Mouse (Mus musculus) neural tube, embryonic 15.5 days (tissue): ENCODE results near the gene Psmd9. TPM values are rescaled to one million over a fixed set of nuclear protein-coding genes. Genes with fewer than 3 reads are reported as not detected.
A peak's percentile ranks its signal among the peaks of the same experiment; 100 is the strongest.

Experiments
- ATAC-seq: fragments of 200-750 bp; cut with Nextera tagmentation; 2 replicates; pipeline ENCODE4 v1.8.0; 2017; ENCODE audit warnings: mild to moderate bottlenecking, moderate TSS enrichment, moderate library complexity; ENCODE audit not compliant: low FRiP score
- H3K27ac ChIP-seq: fragments of 300-500 bp; sonication (generic); replicated peaks from 2 replicates; pipeline ENCODE4 v1.5.1; 2015; ENCODE audit warnings: mild to moderate bottlenecking, inconsistent platforms
- H3K27me3 ChIP-seq: fragments of 300-500 bp; sonication (generic); replicated peaks from 2 replicates; pipeline ENCODE4 v1.6.1; 2015; ENCODE audit warnings: inconsistent platforms
- H3K36me3 ChIP-seq: fragments of 300-500 bp; sonication (generic); 2 replicates; pipeline ENCODE4 v1.6.1; 2015; ENCODE audit warnings: inconsistent platforms
- H3K4me1 ChIP-seq: fragments of 300-500 bp; sonication (generic); 2 replicates; pipeline ENCODE4 v1.6.1; 2015; ENCODE audit warnings: inconsistent platforms
- H3K4me2 ChIP-seq: fragments of 300-500 bp; sonication (generic); 2 replicates; pipeline ENCODE4 v1.6.1; 2015; ENCODE audit warnings: inconsistent platforms, mild to moderate bottlenecking, moderate library complexity
- H3K4me3 ChIP-seq: fragments of 300-500 bp; sonication (generic); replicated peaks from 2 replicates; pipeline ENCODE4 v1.5.1; 2015; ENCODE audit warnings: mild to moderate bottlenecking, inconsistent platforms
- H3K9ac ChIP-seq: fragments of 300-500 bp; sonication (generic); replicated peaks from 2 replicates; pipeline ENCODE4 v1.6.1; 2015; ENCODE audit warnings: mild to moderate bottlenecking, inconsistent platforms
- H3K9me3 ChIP-seq: fragments of 300-500 bp; sonication (generic); replicated peaks from 2 replicates; pipeline ENCODE4 v1.6.1; 2016; ENCODE audit warnings: inconsistent platforms
- WGBS: fragments of 180-500 bp; shearing (Covaris S2); methylation state at CpG from one replicate; pipeline ENCODE4 v1.1.7; 2015; ENCODE audit warnings: mixed read lengths; 5-methylcytosine and 5-hydroxymethylcytosine counted together
- polyA plus RNA-seq: library from polyadenylated mRNA; unstranded; fragments of >200 nt; fragmentation: Nextera tagmentation; extraction: Ambion mirVana; gene quantifications from 2 replicates; pipeline ENCODE4 v1.2.1, GENCODE M21; 2015

Psmd9 gene
- polyA plus RNA-seq, 1 experiment from 2014 or later = 81.1 TPM

- no peaks in the 10 kb centered on the region for H3K9me3 ChIP-seq
- no peak overlapping the region for H3K4me3 ChIP-seq
- no peak for ATAC-seq
- no peak overlapping the region for H3K9ac ChIP-seq
- no peak overlapping the region for H3K4me2 ChIP-seq
- WGBS = 47% methylated on average over 2 of the region's 2 CpGs
- H3K36me3 ChIP-seq = peaks cover 59% of the 10 kb centered on the region
- no peaks in the 10 kb centered on the region for H3K27me3 ChIP-seq
- H3K4me1 ChIP-seq = peaks cover 5% of the 10 kb centered on the region; the same call in 1 of the 2 replicates
- no peak overlapping the region for H3K27ac ChIP-seq
Observed at GRCm38 (mm10) chr5:123235731-123236130, 66.5 kb downstream of the Psmd9 start.

GRCm38 (mm10) chr5:123236426-123236825, 67.2 kb downstream of the Psmd9 start:
- Histone ChIP-seq H3K4me3 (no peak overlapping the region), H3K27ac (no peak overlapping the region), H3K9me3 (no peaks in the 10 kb centered on the region), H3K4me2 (no peak overlapping the region), H3K9ac (no peak overlapping the region), H3K4me1 (peaks cover 5% of the 10 kb centered on the region; the same call in 1 of the 2 replicates), H3K27me3 (no peaks in the 10 kb centered on the region), H3K36me3 (peaks cover 60% of the 10 kb centered on the region)
- 91% methylated on average over 9 of the region's 9 CpGs for WGBS
- ATAC-seq = no peak

GRCm38 (mm10) chr5:123239501-123239900, 70.3 kb downstream of the Psmd9 start:
- Histone ChIP-seq H3K4me3 (no peak overlapping the region), H3K27me3 (no peaks in the 10 kb centered on the region), H3K9ac (no peak overlapping the region), H3K9me3 (no peaks in the 10 kb centered on the region), H3K36me3 (peaks cover 78% of the 10 kb centered on the region), H3K4me2 (no peak overlapping the region), H3K4me1 (peaks cover 5% of the 10 kb centered on the region; the same call in 1 of the 2 replicates), H3K27ac (no peak overlapping the region)
- 90% methylated on average over 11 of the region's 11 CpGs for WGBS
- no peak for ATAC-seq

- no peak for ATAC-seq
- WGBS = 11% methylated on average over 4 of the region's 4 CpGs
Observed at GRCm38 (mm10) chr5:123245518-123245917, 76.3 kb downstream of the Psmd9 start.

GRCm38 (mm10) chr5:123251390-123251789, 82.2 kb downstream of the Psmd9 start:
- no peak for ATAC-seq
- 66% methylated on average over 8 of the region's 8 CpGs for WGBS
- Histone ChIP-seq H3K4me1 (peaks cover 8% of the 10 kb centered on the region), H3K4me2 (peak overlapping the region; percentile 75), H3K27me3 (no peaks in the 10 kb centered on the region), H3K9ac (no peak overlapping the region), H3K36me3 (peaks cover 9% of the 10 kb centered on the region; the same call in 1 of the 2 replicates), H3K27ac (no peak overlapping the region), H3K9me3 (no peaks in the 10 kb centered on the region), H3K4me3 (no peak overlapping the region)

More at GRCm38 (mm10) chr5:123245518-123245917, 76.3 kb downstream of the Psmd9 start:
- Histone ChIP-seq H3K27me3 (no peaks in the 10 kb centered on the region), H3K27ac (no peak overlapping the region), H3K4me2 (no peak overlapping the region), H3K36me3 (peaks cover 38% of the 10 kb centered on the region), H3K9me3 (no peaks in the 10 kb centered on the region), H3K9ac (no peak overlapping the region), H3K4me1 (no peaks in the 10 kb centered on the region), H3K4me3 (no peak overlapping the region)

- peaks cover 9% of the 10 kb centered on the region for H3K4me1 ChIP-seq
- H3K27ac ChIP-seq = no peak within 1 kb of the TSS
- peak within 1 kb of the TSS; percentile 39 for H3K4me3 ChIP-seq
- 2% methylated on average over 18 of the region's 18 CpGs for WGBS
- peaks cover 9% of the 10 kb centered on the region; the same call in 1 of the 2 replicates for H3K36me3 ChIP-seq
- H3K4me2 ChIP-seq = peak within 1 kb of the TSS; percentile 75
- ATAC-seq = peak; percentile 87
- H3K9ac ChIP-seq = 0 out of 2 replicates have a peak within 1 kb of the TSS, but pooled peaks have one; percentile 14
- H3K27me3 ChIP-seq = no peaks in the 10 kb centered on the region
- no peaks in the 10 kb centered on the region for H3K9me3 ChIP-seq
Observed at GRCm38 (mm10) chr5:123251834-123252233, 82.6 kb downstream of the Psmd9 start, which contains the start of gene Wdr66. Gene Wdr66, plus strand, starts transcription at chr5:123252102.

GRCm38 (mm10) chr5:123256841-123257755, 87.9 kb downstream of the Psmd9 start:
- ATAC-seq = no peak
- Histone ChIP-seq H3K4me3 (no peak overlapping the region), H3K27me3 (no peaks in the 10 kb centered on the region), H3K9me3 (no peaks in the 10 kb centered on the region), H3K4me2 (peak overlapping the region; percentile 34), H3K36me3 (no peaks in the 10 kb centered on the region), H3K4me1 (peaks cover 9% of the 10 kb centered on the region), H3K27ac (no peak overlapping the region), H3K9ac (no peak overlapping the region)
- WGBS = 32% methylated on average over 23 of the region's 23 CpGs

- ATAC-seq = no peak
- Histone ChIP-seq H3K9me3 (no peaks in the 10 kb centered on the region), H3K9ac (no peak overlapping the region), H3K27me3 (no peaks in the 10 kb centered on the region), H3K4me2 (no peak overlapping the region), H3K4me1 (peaks cover 8% of the 10 kb centered on the region; the same call in 1 of the 2 replicates), H3K4me3 (no peak overlapping the region), H3K36me3 (no peaks in the 10 kb centered on the region), H3K27ac (no peak overlapping the region)
- 53% methylated on average over 5 of the region's 5 CpGs for WGBS
Observed at GRCm38 (mm10) chr5:123258990-123259389, 89.8 kb downstream of the Psmd9 start.

GRCm38 (mm10) chr5:123260698-123261097, 91.5 kb downstream of the Psmd9 start:
- Histone ChIP-seq H3K27ac (no peak overlapping the region), H3K9me3 (no peaks in the 10 kb centered on the region), H3K4me1 (peaks cover 8% of the 10 kb centered on the region; the same call in 1 of the 2 replicates), H3K27me3 (no peaks in the 10 kb centered on the region), H3K4me2 (no peak overlapping the region), H3K9ac (no peak overlapping the region), H3K4me3 (no peak overlapping the region), H3K36me3 (no peaks in the 10 kb centered on the region)
- WGBS = 74% methylated on average over 8 of the region's 8 CpGs
- ATAC-seq = no peak

- no peaks in the 10 kb centered on the region for H3K9me3 ChIP-seq
- no peak overlapping the region for H3K9ac ChIP-seq
- H3K27me3 ChIP-seq = no peaks in the 10 kb centered on the region
- H3K4me2 ChIP-seq = no peak overlapping the region
- ATAC-seq = no peak
- H3K27ac ChIP-seq = no peak overlapping the region
- H3K36me3 ChIP-seq = no peaks in the 10 kb centered on the region
- H3K4me3 ChIP-seq = no peak overlapping the region
- 92% methylated on average over 3 of the region's 3 CpGs for WGBS
- H3K4me1 ChIP-seq = no peaks in the 10 kb centered on the region
Observed at GRCm38 (mm10) chr5:123266909-123267308, 97.7 kb downstream of the Psmd9 start.

- H3K4me1 ChIP-seq = no peaks in the 10 kb centered on the region
- WGBS = 81% methylated on average over 28 of the region's 28 CpGs
- no peak for ATAC-seq
Observed at GRCm38 (mm10) chr5:123268477-123269474, 99.6 kb downstream of the Psmd9 start.

More at GRCm38 (mm10) chr5:123268477-123269474, 99.6 kb downstream of the Psmd9 start:
- no peak overlapping the region for H3K4me2 ChIP-seq
- no peak overlapping the region for H3K9ac ChIP-seq
- no peaks in the 10 kb centered on the region for H3K36me3 ChIP-seq
- H3K9me3 ChIP-seq = no peaks in the 10 kb centered on the region
- H3K4me3 ChIP-seq = no peak overlapping the region
- H3K27ac ChIP-seq = no peak overlapping the region
- H3K27me3 ChIP-seq = no peaks in the 10 kb centered on the region
